In the genomic region with DNA sequence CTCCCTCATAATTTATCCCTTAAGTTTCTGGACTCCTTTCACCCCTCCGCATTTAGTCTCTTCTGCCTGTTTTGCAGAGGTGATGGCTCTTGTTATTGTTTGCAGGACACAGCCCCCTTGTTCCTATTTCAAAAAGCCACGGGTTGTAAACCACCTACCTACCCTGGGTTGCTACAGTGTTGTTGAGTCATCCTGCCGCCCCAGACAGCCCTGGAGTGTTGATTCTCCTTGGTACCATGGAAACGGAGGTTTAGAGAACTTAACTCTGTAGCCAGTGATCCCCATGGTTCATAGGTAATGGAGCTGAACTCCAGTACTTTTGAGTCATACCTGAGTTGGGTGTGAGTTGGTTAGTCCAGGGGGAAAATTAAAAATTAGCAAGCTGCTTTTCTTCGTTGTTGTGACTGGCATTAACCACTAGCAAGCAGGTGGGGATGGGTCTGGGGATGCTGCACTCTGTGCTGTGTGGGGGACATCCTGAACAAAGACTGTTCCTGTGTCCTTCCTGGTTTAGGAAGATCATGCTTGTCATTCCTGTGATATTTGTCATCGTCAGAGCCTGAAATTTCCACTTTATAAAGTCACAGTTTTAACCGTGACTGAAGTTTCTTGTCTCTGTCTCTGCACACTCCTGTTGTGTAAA, we compare ENCODE assay signal across 9 mouse cellular contexts. TPM values are rescaled to one million over a fixed set of nuclear protein-coding genes. Genes with fewer than 3 reads are reported as not detected.
DNase-seq lines count a peak whose midpoint lies in the region; ATAC-seq and TF ChIP-seq lines count a peak whose summit lies in the region.
"Had no signal": no experiment of that assay in that cellular context is flagged by ENCODE, and none has a peak within 500 bp of the region (broad histone marks: within the 10 kb centered on the region; RNA-seq: fewer than 3 reads in every experiment).

No protein-coding gene starts in this region.

- ATAC-seq in embryonic facial prominence, embryonic 11.5 days (replicated peaks; ENCODE audit: insufficient number of reproducible peaks, low FRiP score, low TSS enrichment, low read depth) = no peak

- no peaks in the 10 kb centered on the region for H3K27me3 ChIP-seq in embryonic facial prominence, embryonic 11.5 days (ENCODE audit: control insufficient read depth, insufficient read depth, low read length)
- no peaks in the 10 kb centered on the region for H3K27me3 ChIP-seq in kidney, adult 2 months (replicated peaks; ENCODE audit: control insufficient read depth, insufficient read depth, low read length)

- peak overlapping the region; percentile 75 for H3K4me2 ChIP-seq in embryonic facial prominence, embryonic 11.5 days (ENCODE audit: low read depth, low read length)

- peak; percentile 35 to 44 for DNase-seq in adrenal gland, postnatal 36 days
- no peak for DNase-seq in adrenal gland, postnatal 25 days
- peak; percentile 85 for DNase-seq in 416B (ENCODE audit: low read depth)
- peak; percentile 50 for DNase-seq in embryonic facial prominence, embryonic 11.5 days (ENCODE audit: low spot score)
- peak; percentile 70 for DNase-seq in kidney, adult 2 months
- peak; percentile 57 for DNase-seq in mesoderm, embryonic 11.5 days (ENCODE audit: low read depth, low spot score)
- no peak for DNase-seq in cerebellum, postnatal 4 days (ENCODE audit: low spot score in 2 of 2)
- DNase-seq in cerebellum, adult 11 months = no peak

- H3K4me1 ChIP-seq in embryonic facial prominence, embryonic 11.5 days (ENCODE audit: control insufficient read depth, insufficient read depth, low read length) = no peaks in the 10 kb centered on the region
- peaks cover 35% of the 10 kb centered on the region for H3K4me1 ChIP-seq in kidney, adult 2 months (ENCODE audit: control insufficient read depth, insufficient read depth, low read length)

- H3K36me3 ChIP-seq in embryonic facial prominence, embryonic 11.5 days (replicated peaks; ENCODE audit: control insufficient read depth, insufficient read depth, low read depth, low read length) = no peaks in the 10 kb centered on the region
- no peaks in the 10 kb centered on the region for H3K36me3 ChIP-seq in kidney, adult 2 months (ENCODE audit: control insufficient read depth, insufficient read depth, low read length)

- WGBS in embryonic facial prominence, embryonic 11.5 days = 17% methylated on average over 7 of the region's 7 CpGs
- 15% methylated on average over 7 of the region's 7 CpGs for WGBS in kidney, adult 2 months

- H3K4me3 ChIP-seq in embryonic facial prominence, embryonic 11.5 days (ENCODE audit: low read depth, low read length) = peak overlapping the region; percentile 86; the same call in 1 of the 2 replicates
- no peak overlapping the region for H3K4me3 ChIP-seq in kidney, adult 2 months (ENCODE audit: insufficient read depth, low read depth, low read length)

- 0 out of 2 replicates have a peak overlapping the region, but pooled peaks have one; percentile 8 for H3K9ac ChIP-seq in embryonic facial prominence, embryonic 11.5 days (replicated peaks; ENCODE audit: low read length)

- TF ChIP-seq CTCF in kidney, adult 2 months (conservative IDR thresholded peaks at IDR 0.05; ENCODE audit: insufficient read depth, insufficient read length, low read depth, low read length) = no peak

- TF ChIP-seq POLR2A in kidney, adult 2 months (IDR thresholded peaks at IDR 0.05; ENCODE audit: low read depth, low read length) = no peak

- no peak overlapping the region for H3K27ac ChIP-seq in embryonic facial prominence, embryonic 11.5 days (replicated peaks; ENCODE audit: low read depth, low read length)
- peak overlapping the region; percentile 88 for H3K27ac ChIP-seq in kidney, adult 2 months (ENCODE audit: insufficient read depth, low read depth, low read length)

- no peaks in the 10 kb centered on the region for H3K9me3 ChIP-seq in embryonic facial prominence, embryonic 11.5 days (replicated peaks; ENCODE audit: control insufficient read depth, low read length)

RNA-seq across cellular contexts. Expression of gene Reep3, which starts 1.8 kb away (rescaled TPM):
- total RNA-seq in adrenal gland, postnatal 36 days (2021) = 10 to 100 TPM; 44.7 to 46.3 TPM
- 41.5 and 41.6 TPM in 2 replicates for total RNA-seq in adrenal gland, postnatal 25 days (2021)
- polyA plus RNA-seq in embryonic facial prominence, embryonic 11.5 days (2014; fragmentation: Nextera tagmentation; extraction: Ambion mirVana) = 27.2 and 29.3 TPM in 2 replicates
- polyA plus RNA-seq in kidney, adult 2 months (2012; rRNA removed) = 22.2 and 26.0 TPM in 2 replicates
- total RNA-seq: MEL had no signal

RNA-seq across cellular contexts. Expression of gene Jmjd1c, which starts 2.6 kb away (rescaled TPM):
- total RNA-seq in adrenal gland, postnatal 36 days (2021) = 10 to 100 TPM; 52.9 to 57.7 TPM
- total RNA-seq in adrenal gland, postnatal 25 days (2021) = 60.0 and 69.3 TPM in 2 replicates
- polyA plus RNA-seq in embryonic facial prominence, embryonic 11.5 days (2014; fragmentation: Nextera tagmentation; extraction: Ambion mirVana) = 44.5 and 46.9 TPM in 2 replicates
- 9.4 and 10.0 TPM in 2 replicates for polyA plus RNA-seq in kidney, adult 2 months (2012; rRNA removed)

Comparison
In these comparisons a context has a peak if more than half of its experiments do, and no peak if none do; other contexts are left out.
1. DNase-seq: peak in adrenal gland, postnatal 36 days (2 of 2), 416B (single experiment), embryonic facial prominence, embryonic 11.5 days (single experiment), kidney, adult 2 months (single experiment) and mesoderm, embryonic 11.5 days (single experiment); none in adrenal gland, postnatal 25 days (single experiment), cerebellum, postnatal 4 days (0 of 2) and cerebellum, adult 11 months (single experiment).